Mouse (Mus musculus): ENCODE measurements at regions not wholly inside any gene's neighbourhood (a gene's known extent, or its start where the extent isn't known, plus 50 kb on each side); places are given as distances from the start of the nearest gene placed in this dataset.

GRCm38 (mm10) chrX:126600360-126600759 is 215.3 kb downstream of the 4932411N23Rik start:
- peak; percentile 77 for DNase-seq (ENCODE audit: low read depth, low spot score)
